Mouse (Mus musculus) midbrain, embryonic 16.5 days (tissue): ENCODE data around the gene Hid1. TPM values are rescaled to one million over a fixed set of nuclear protein-coding genes. Genes with fewer than 3 reads are reported as not detected.

Source experiments
- ATAC-seq: fragments of 200-750 bp; cut with Nextera tagmentation; 2 replicates; pipeline ENCODE4 v1.8.0; 2017; ENCODE audit warnings: moderate TSS enrichment
- H3K27ac ChIP-seq: fragments of 300-500 bp; sonication (generic); 2 replicates; pipeline ENCODE4 v1.5.1; 2014; ENCODE audit warnings: mild to moderate bottlenecking, low read length, mixed read lengths
- H3K27me3 ChIP-seq: fragments of 300-500 bp; sonication (generic); 2 replicates; pipeline ENCODE4 v1.6.1; 2014; ENCODE audit warnings: low read depth, low read length, mixed read lengths; ENCODE audit not compliant: control insufficient read depth, insufficient read depth
- H3K36me3 ChIP-seq: fragments of 300-500 bp; sonication (generic); 2 replicates; pipeline ENCODE4 v1.6.1; 2014; ENCODE audit warnings: mild to moderate bottlenecking, low read length, moderate library complexity, mixed read lengths; ENCODE audit not compliant: control insufficient read depth, insufficient read depth
- H3K4me1 ChIP-seq: fragments of 300-500 bp; sonication (generic); 2 replicates; pipeline ENCODE4 v1.6.1; 2014; ENCODE audit warnings: mild to moderate bottlenecking, low read length, mixed read lengths; ENCODE audit not compliant: control insufficient read depth, insufficient read depth
- H3K4me2 ChIP-seq: fragments of 300-500 bp; sonication (generic); 2 replicates; pipeline ENCODE4 v1.6.1; 2014; ENCODE audit warnings: mild to moderate bottlenecking, low read length, mixed read lengths
- H3K4me3 ChIP-seq: fragments of 300-500 bp; sonication (generic); 2 replicates; pipeline ENCODE4 v1.5.1; 2014; ENCODE audit warnings: low read depth, mild to moderate bottlenecking, low read length, moderate library complexity, mixed read lengths
- H3K9ac ChIP-seq: fragments of 300-500 bp; sonication (generic); 2 replicates; pipeline ENCODE4 v1.6.1; 2014; ENCODE audit warnings: low read depth, low read length, mixed read lengths
- H3K9me3 ChIP-seq: fragments of 300-500 bp; sonication (generic); replicated peaks from 2 replicates; pipeline ENCODE4 v1.6.1; 2014; ENCODE audit warnings: mild to moderate bottlenecking, low read length, mixed read lengths; ENCODE audit not compliant: control insufficient read depth, poor library complexity, severe bottlenecking
- WGBS: fragments of 180-500 bp; shearing (Covaris S2); extraction: QIAGEN DNeasy Blood & Tissue Kit; methylation state at CpG from one replicate; pipeline ENCODE4 v1.1.7; 2014; 5-methylcytosine and 5-hydroxymethylcytosine counted together
- polyA plus RNA-seq: library from polyadenylated mRNA; unstranded; fragments of >200 nt; fragmentation: Nextera tagmentation; extraction: Ambion mirVana; gene quantifications from 2 replicates; pipeline ENCODE4 v1.2.1, GENCODE M21; 2015

Gene Hid1
- polyA plus RNA-seq, 1 experiment from 2014 or later: 75.2 TPM

- peaks cover 72% of the 10 kb centered on the region for H3K27me3 ChIP-seq
- H3K36me3 ChIP-seq: no peaks in the 10 kb centered on the region
- no peak for ATAC-seq
- no peaks in the 10 kb centered on the region for H3K9me3 ChIP-seq
- H3K4me2 ChIP-seq: no peak overlapping the region
- H3K4me1 ChIP-seq: peaks cover 5% of the 10 kb centered on the region
- WGBS: 67% methylated on average over 7 of the region's 7 CpGs
- H3K4me3 ChIP-seq: no peak overlapping the region
- H3K9ac ChIP-seq: no peak overlapping the region
- H3K27ac ChIP-seq: no peak overlapping the region
These were observed 50.4 kb downstream of the Hid1 start for GRCm38 (mm10) chr11:115317204-115317603.

GRCm38 (mm10) chr11:115314249-115314648, 53.3 kb downstream of the Hid1 start:
- Histone ChIP-seq H3K4me3 (no peak overlapping the region), H3K36me3 (no peaks in the 10 kb centered on the region), H3K9ac (no peak overlapping the region), H3K4me1 (peaks cover 5% of the 10 kb centered on the region; the same call in 1 of the 2 replicates), H3K4me2 (no peak overlapping the region), H3K27ac (no peak overlapping the region), H3K9me3 (no peaks in the 10 kb centered on the region), H3K27me3 (peaks cover 46% of the 10 kb centered on the region)
- ATAC-seq: no peak
- 44% methylated on average over 2 of the region's 2 CpGs for WGBS

GRCm38 (mm10) chr11:115308781-115309180, 58.8 kb downstream of the Hid1 start:
- 71% methylated on average over 1 of the region's 1 CpGs for WGBS
- H3K27ac ChIP-seq: no peak overlapping the region
- no peak overlapping the region for H3K4me2 ChIP-seq
- H3K4me1 ChIP-seq: no peaks in the 10 kb centered on the region
- no peak overlapping the region for H3K9ac ChIP-seq
- no peaks in the 10 kb centered on the region for H3K36me3 ChIP-seq
- H3K4me3 ChIP-seq: no peak overlapping the region
- H3K9me3 ChIP-seq: no peaks in the 10 kb centered on the region
- no peak for ATAC-seq
- peaks cover 4% of the 10 kb centered on the region; the same call in 1 of the 2 replicates for H3K27me3 ChIP-seq

GRCm38 (mm10) chr11:115306863-115307262, 60.7 kb downstream of the Hid1 start, which contains the start of gene Otop2:
Gene Otop2 (plus strand): TSS chr11:115307163.
- no peaks in the 10 kb centered on the region for H3K27me3 ChIP-seq
- H3K9me3 ChIP-seq: no peaks in the 10 kb centered on the region
- no peak within 1 kb of the TSS for H3K4me3 ChIP-seq
- 15% methylated on average over 8 of the region's 8 CpGs for WGBS
- no peaks in the 10 kb centered on the region for H3K36me3 ChIP-seq
- no peak within 1 kb of the TSS for H3K27ac ChIP-seq
- 0 out of 2 replicates have a peak within 1 kb of the TSS, but pooled peaks have one; percentile 4 for H3K9ac ChIP-seq
- H3K4me2 ChIP-seq: no peak within 1 kb of the TSS
- no peak for ATAC-seq
- H3K4me1 ChIP-seq: no peaks in the 10 kb centered on the region

GRCm38 (mm10) chr11:115303167-115303566, 64.4 kb downstream of the Hid1 start:
- ATAC-seq: no peak
- H3K4me2 ChIP-seq: no peak overlapping the region
- no peak overlapping the region for H3K27ac ChIP-seq
- H3K4me1 ChIP-seq: no peaks in the 10 kb centered on the region
- no peak overlapping the region for H3K4me3 ChIP-seq
- no peak overlapping the region for H3K9ac ChIP-seq
- H3K27me3 ChIP-seq: no peaks in the 10 kb centered on the region
- no peaks in the 10 kb centered on the region for H3K36me3 ChIP-seq
- 85% methylated on average over 8 of the region's 8 CpGs for WGBS
- H3K9me3 ChIP-seq: no peaks in the 10 kb centered on the region

- Histone ChIP-seq H3K9ac (no peak overlapping the region), H3K4me3 (no peak overlapping the region), H3K4me1 (peaks cover 6% of the 10 kb centered on the region; the same call in 1 of the 2 replicates), H3K36me3 (no peaks in the 10 kb centered on the region), H3K27me3 (no peaks in the 10 kb centered on the region), H3K27ac (no peak overlapping the region), H3K4me2 (no peak overlapping the region), H3K9me3 (no peaks in the 10 kb centered on the region)
- ATAC-seq: no peak
- 94% methylated on average over 2 of the region's 2 CpGs for WGBS
These were observed 66.2 kb downstream of the Hid1 start for GRCm38 (mm10) chr11:115301351-115301750.

GRCm38 (mm10) chr11:115300745-115301144, 66.8 kb downstream of the Hid1 start:
- ATAC-seq: no peak
- Histone ChIP-seq H3K4me2 (no peak overlapping the region), H3K27ac (no peak overlapping the region), H3K9me3 (no peaks in the 10 kb centered on the region), H3K9ac (no peak overlapping the region), H3K36me3 (no peaks in the 10 kb centered on the region), H3K27me3 (no peaks in the 10 kb centered on the region), H3K4me1 (peaks cover 6% of the 10 kb centered on the region; the same call in 1 of the 2 replicates), H3K4me3 (no peak overlapping the region)
- WGBS: 81% methylated on average over 4 of the region's 4 CpGs

- Histone ChIP-seq H3K27ac (no peak overlapping the region), H3K36me3 (no peaks in the 10 kb centered on the region), H3K4me3 (no peak overlapping the region), H3K4me2 (no peak overlapping the region), H3K9me3 (no peaks in the 10 kb centered on the region), H3K9ac (no peak overlapping the region), H3K4me1 (peaks cover 6% of the 10 kb centered on the region; the same call in 1 of the 2 replicates), H3K27me3 (no peaks in the 10 kb centered on the region)
- 68% methylated on average over 8 of the region's 8 CpGs for WGBS
- ATAC-seq: no peak
These were observed 69.4 kb downstream of the Hid1 start for GRCm38 (mm10) chr11:115298160-115298559.
